Mouse (Mus musculus): ENCODE results near the gene Cxcr2.
A peak's percentile ranks its signal among the peaks of the same experiment; 100 is the strongest.

Cxcr2 gene

GRCm38 (mm10) chr1:74199046-74199445 lies 45.3 kb downstream of the Cxcr2 start:
- DNase-seq: no peak

GRCm38 (mm10) chr1:74201048-74201844 lies 47.5 kb downstream of the Cxcr2 start:
- DNase-seq: no peak

DNA sequence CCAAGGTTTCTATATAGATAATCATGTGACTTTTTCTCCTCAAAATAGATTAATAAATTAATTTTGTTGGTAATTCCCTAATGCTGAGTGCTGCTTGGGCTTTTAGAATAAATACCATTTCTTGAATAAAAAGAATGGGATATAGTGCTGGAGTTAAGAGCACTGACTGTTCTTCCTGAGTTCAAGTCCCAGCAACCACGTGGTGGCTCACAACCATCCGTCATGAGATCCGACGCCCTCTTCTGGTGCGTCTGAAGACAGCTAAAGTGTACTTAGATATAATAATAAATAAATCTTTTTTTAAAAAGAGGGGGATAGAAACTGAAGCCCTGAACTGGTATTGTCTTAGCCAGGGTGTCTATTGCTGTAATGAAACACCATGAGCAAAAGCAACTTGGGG lies 49.7 kb downstream of the Cxcr2 start:
- DNase-seq: no peak

- peak in 1 of 2 experiments; percentile 19 for DNase-seq
These were observed 52.1 kb downstream of the Cxcr2 start for GRCm38 (mm10) chr1:74205881-74206280.

DNA sequence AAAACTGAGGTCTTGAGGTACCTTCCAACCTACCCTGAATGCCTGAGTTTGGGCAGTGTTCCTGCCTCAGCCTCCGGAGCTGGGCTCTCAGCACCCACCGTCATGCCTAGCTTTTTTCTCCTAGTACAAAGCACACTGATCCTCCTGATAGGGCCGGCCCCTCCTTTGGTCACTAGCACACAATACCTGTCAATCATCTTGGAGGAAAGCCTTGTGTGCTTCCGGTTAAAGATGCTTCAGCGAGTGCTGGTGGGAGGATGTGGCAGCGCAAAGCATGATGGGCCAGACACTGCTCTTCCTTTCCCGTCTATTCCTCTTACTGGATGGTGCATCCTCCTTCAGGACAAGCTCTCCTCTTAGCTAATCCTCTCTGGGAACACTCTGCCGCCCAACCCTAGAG lies 52.9 kb downstream of the Cxcr2 start:
- DNase-seq: no peak

DNA sequence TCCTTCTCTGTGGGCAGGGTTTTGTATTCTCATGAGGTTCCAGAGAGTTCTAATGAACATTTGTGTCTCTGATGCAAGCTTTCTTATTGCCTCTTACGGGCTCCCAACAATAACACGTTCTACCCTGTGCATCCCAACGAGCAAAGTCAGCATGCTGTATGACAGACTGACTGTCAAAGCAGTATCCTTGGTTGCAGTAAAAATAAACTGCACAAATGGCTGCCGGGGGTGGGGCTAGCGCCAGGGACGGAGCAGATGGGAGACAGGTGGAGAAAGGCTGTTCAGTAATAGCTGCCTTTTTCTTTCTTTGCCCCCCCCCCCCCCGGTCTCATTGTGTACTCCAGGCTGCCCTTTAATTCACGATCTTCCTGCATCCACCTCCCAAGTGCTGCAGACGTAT lies 54.1 kb downstream of the Cxcr2 start:
- no peak for DNase-seq

DNA sequence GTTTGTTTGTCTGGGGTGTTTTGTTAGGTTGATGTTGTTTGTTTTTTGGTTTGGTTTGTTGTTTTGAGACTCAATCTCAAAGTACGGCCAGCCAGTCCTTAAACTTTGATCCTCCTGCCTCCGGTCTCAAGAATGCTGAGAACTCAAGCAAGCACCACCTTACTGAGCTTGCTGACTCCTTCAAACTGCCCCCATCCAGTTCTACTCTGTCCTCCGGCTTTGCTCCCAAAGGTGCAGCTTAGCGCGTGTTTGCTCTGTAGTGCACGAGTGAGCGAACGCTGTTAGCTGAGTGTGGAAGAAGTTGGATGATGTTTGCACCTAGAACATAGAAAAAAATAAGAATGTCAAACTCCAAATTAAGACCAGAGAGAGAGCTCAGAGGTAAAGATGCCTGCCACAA lies 55.2 kb downstream of the Cxcr2 start:
- DNase-seq: no peak
